Mouse (Mus musculus): Measurements from ENCODE around the gene Tm9sf2. TPM values are rescaled to one million over a fixed set of nuclear protein-coding genes. Genes with fewer than 3 reads are reported as not detected.

Gene Tm9sf2
- polyA plus RNA-seq, 1 experiment from 2014 or later, result 106 TPM

GRCm38 (mm10) chr14:122145374-122145773 is 38.5 kb downstream of the Tm9sf2 start:
- Histone ChIP-seq H3K27ac (no peak overlapping the region), H3K4me2 (no peak overlapping the region), H3K9me3 (no peaks in the 10 kb centered on the region), H3K36me3 (replicated peaks) (peaks cover 29% of the 10 kb centered on the region; the same call in 1 of the 2 replicates), H3K4me1 (no peaks in the 10 kb centered on the region), H3K9ac (no peak overlapping the region), H3K27me3 (replicated peaks) (no peaks in the 10 kb centered on the region), H3K4me3 (no peak overlapping the region)
- no peak for ATAC-seq (replicated peaks)
- 79% methylated on average over 1 of the region's 1 CpGs for WGBS

DNA sequence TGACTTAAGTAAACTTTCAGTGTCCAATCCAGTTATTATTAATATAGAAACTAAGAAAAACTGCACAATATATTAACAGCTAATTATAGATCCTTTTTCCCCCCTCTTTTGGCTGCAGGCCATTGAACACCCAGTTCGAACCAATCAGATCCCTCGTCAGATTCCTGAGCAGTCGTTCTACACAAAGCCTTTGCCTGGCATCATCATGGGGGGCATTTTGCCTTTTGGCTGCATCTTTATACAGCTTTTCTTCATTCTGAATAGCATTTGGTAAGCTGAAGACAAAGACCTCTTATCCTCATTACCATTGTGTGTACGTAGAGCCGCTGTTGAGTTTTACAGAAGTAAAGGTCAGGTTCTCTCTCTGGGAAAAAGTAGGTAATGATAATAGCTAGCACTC is 43.8 kb downstream of the Tm9sf2 start:
- H3K9me3 ChIP-seq, result no peaks in the 10 kb centered on the region
- H3K36me3 ChIP-seq (replicated peaks), result peaks cover 26% of the 10 kb centered on the region; the same call in 1 of the 2 replicates
- no peak overlapping the region for H3K9ac ChIP-seq
- no peak overlapping the region for H3K4me3 ChIP-seq
- no peak for ATAC-seq (replicated peaks)
- WGBS, result 19% methylated on average over 5 of the region's 5 CpGs
- no peak overlapping the region for H3K27ac ChIP-seq
- no peaks in the 10 kb centered on the region for H3K27me3 ChIP-seq (replicated peaks)
- H3K4me2 ChIP-seq, result no peak overlapping the region
- H3K4me1 ChIP-seq, result no peaks in the 10 kb centered on the region

- H3K27me3 ChIP-seq (replicated peaks), result no peaks in the 10 kb centered on the region
- ATAC-seq (replicated peaks), result 0 out of 2 replicates have a peak, but pooled peaks have one; percentile 17
- peaks cover 14% of the 10 kb centered on the region; the same call in 1 of the 2 replicates for H3K36me3 ChIP-seq (replicated peaks)
- no peaks in the 10 kb centered on the region for H3K4me1 ChIP-seq
- no peak overlapping the region for H3K4me3 ChIP-seq
- H3K9me3 ChIP-seq, result no peaks in the 10 kb centered on the region
- no peak overlapping the region for H3K4me2 ChIP-seq
- WGBS, result 76% methylated on average over 7 of the region's 7 CpGs
- no peak overlapping the region for H3K27ac ChIP-seq
- no peak overlapping the region for H3K9ac ChIP-seq
Measured at GRCm38 (mm10) chr14:122157738-122158137, 50.9 kb downstream of the Tm9sf2 start.

- no peak for ATAC-seq (replicated peaks)
- Histone ChIP-seq H3K4me2 (no peak overlapping the region), H3K27me3 (replicated peaks) (no peaks in the 10 kb centered on the region), H3K4me3 (no peak overlapping the region), H3K4me1 (no peaks in the 10 kb centered on the region), H3K9ac (no peak overlapping the region), H3K9me3 (no peaks in the 10 kb centered on the region), H3K36me3 (replicated peaks) (peaks cover 10% of the 10 kb centered on the region; the same call in 1 of the 2 replicates), H3K27ac (no peak overlapping the region)
- 85% methylated on average over 1 of the region's 1 CpGs for WGBS
Measured at GRCm38 (mm10) chr14:122160916-122161315, 54.1 kb downstream of the Tm9sf2 start.

DNA sequence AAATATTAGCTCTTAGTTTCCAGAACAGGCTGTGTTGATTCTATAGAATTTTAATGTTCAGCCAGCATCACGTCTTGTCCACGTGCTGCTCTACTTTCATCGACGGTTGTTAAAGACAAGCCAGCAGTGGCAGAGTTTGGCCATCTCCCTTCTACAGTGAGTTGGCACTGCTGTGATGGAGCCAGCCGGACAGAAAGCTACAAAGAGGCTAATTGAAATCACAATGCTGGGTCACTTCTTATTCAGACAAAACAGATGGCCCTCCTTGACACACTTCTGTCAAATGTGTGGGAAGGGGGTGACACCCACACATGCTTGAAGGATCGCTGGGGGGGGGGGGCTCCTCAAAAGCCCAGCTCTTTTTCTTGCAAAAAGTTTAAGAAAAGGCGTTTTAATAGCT is 62.1 kb downstream of the Tm9sf2 start:
- no peaks in the 10 kb centered on the region for H3K9me3 ChIP-seq
- peaks cover 14% of the 10 kb centered on the region for H3K4me1 ChIP-seq
- no peak overlapping the region for H3K4me2 ChIP-seq
- 62% methylated on average over 7 of the region's 7 CpGs for WGBS
- no peak overlapping the region for H3K27ac ChIP-seq
- ATAC-seq (replicated peaks), result no peak
- H3K4me3 ChIP-seq, result no peak overlapping the region
- no peak overlapping the region for H3K9ac ChIP-seq
- H3K36me3 ChIP-seq (replicated peaks), result no peaks in the 10 kb centered on the region
- no peaks in the 10 kb centered on the region for H3K27me3 ChIP-seq (replicated peaks)

- no peaks in the 10 kb centered on the region for H3K27me3 ChIP-seq (replicated peaks)
- ATAC-seq (replicated peaks), result peak; percentile 61
- peak overlapping the region; percentile 68 for H3K27ac ChIP-seq
Measured at GRCm38 (mm10) chr14:122170202-122170781, 63.5 kb downstream of the Tm9sf2 start.

GRCm38 (mm10) chr14:122171031-122171430 is 64.2 kb downstream of the Tm9sf2 start:
- H3K9me3 ChIP-seq, result no peaks in the 10 kb centered on the region
- 78% methylated on average over 7 of the region's 7 CpGs for WGBS
- H3K4me1 ChIP-seq, result peaks cover 19% of the 10 kb centered on the region
- H3K27ac ChIP-seq, result no peak overlapping the region
- H3K4me3 ChIP-seq, result no peak overlapping the region
- no peak for ATAC-seq (replicated peaks)
- no peak overlapping the region for H3K9ac ChIP-seq
- no peak overlapping the region for H3K4me2 ChIP-seq
- H3K36me3 ChIP-seq (replicated peaks), result no peaks in the 10 kb centered on the region
- no peaks in the 10 kb centered on the region for H3K27me3 ChIP-seq (replicated peaks)

More at GRCm38 (mm10) chr14:122170202-122170781, 63.5 kb downstream of the Tm9sf2 start:
- Histone ChIP-seq H3K36me3 (replicated peaks) (no peaks in the 10 kb centered on the region), H3K4me3 (no peak overlapping the region), H3K9me3 (no peaks in the 10 kb centered on the region), H3K9ac (no peak overlapping the region), H3K4me1 (peaks cover 16% of the 10 kb centered on the region), H3K4me2 (no peak overlapping the region)
- 52% methylated on average over 7 of the region's 7 CpGs for WGBS

- H3K4me1 ChIP-seq, result peaks cover 12% of the 10 kb centered on the region; the same call in 1 of the 2 replicates
- no peak overlapping the region for H3K4me2 ChIP-seq
- no peak overlapping the region for H3K9ac ChIP-seq
- no peak overlapping the region for H3K4me3 ChIP-seq
- WGBS, result 58% methylated on average over 14 of the region's 14 CpGs
- no peak overlapping the region for H3K27ac ChIP-seq
- H3K36me3 ChIP-seq (replicated peaks), result no peaks in the 10 kb centered on the region
- no peaks in the 10 kb centered on the region for H3K27me3 ChIP-seq (replicated peaks)
- peak; percentile 45 for ATAC-seq (replicated peaks)
- no peaks in the 10 kb centered on the region for H3K9me3 ChIP-seq
Measured at GRCm38 (mm10) chr14:122176263-122176798, 69.5 kb downstream of the Tm9sf2 start.

DNA sequence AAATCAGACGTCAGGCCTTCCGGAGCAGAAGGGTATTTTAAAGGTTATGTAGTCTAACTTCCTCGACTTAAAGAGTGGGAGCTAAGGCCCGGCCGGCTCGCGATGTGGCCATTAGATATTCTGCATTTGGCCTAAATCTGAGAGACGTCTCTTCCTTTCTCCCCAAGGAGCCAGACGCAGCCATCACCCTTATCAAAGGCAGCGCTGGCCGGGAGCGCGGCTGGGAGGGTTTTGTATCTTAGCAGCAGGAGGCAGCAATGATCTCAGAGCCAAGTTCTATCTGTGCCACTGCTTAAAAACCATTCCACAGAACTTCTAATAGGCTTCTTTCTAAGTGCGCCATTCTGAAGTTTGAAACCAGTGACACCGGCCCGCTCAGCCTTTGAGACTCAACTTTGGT is 72.4 kb downstream of the Tm9sf2 start:
- no peak overlapping the region for H3K4me2 ChIP-seq
- H3K36me3 ChIP-seq (replicated peaks), result no peaks in the 10 kb centered on the region
- no peak overlapping the region for H3K9ac ChIP-seq
- no peak for ATAC-seq (replicated peaks)
- no peak overlapping the region for H3K27ac ChIP-seq
- H3K27me3 ChIP-seq (replicated peaks), result no peaks in the 10 kb centered on the region
- no peaks in the 10 kb centered on the region for H3K9me3 ChIP-seq
- WGBS, result 45% methylated on average over 16 of the region's 16 CpGs
- peaks cover 18% of the 10 kb centered on the region; the same call in 1 of the 2 replicates for H3K4me1 ChIP-seq
- no peak overlapping the region for H3K4me3 ChIP-seq

GRCm38 (mm10) chr14:122181078-122181814 is 74.4 kb downstream of the Tm9sf2 start, which contains the start of gene Clybl:
Gene Clybl (plus strand): TSS chr14:122181704.
- H3K4me2 ChIP-seq, result peak within 1 kb of the TSS; percentile 72
- H3K27ac ChIP-seq, result peak within 1 kb of the TSS; percentile 55; the same call in 1 of the 2 replicates
- no peaks in the 10 kb centered on the region for H3K36me3 ChIP-seq (replicated peaks)
- no peaks in the 10 kb centered on the region for H3K9me3 ChIP-seq
- peak within 1 kb of the TSS; percentile 59 for H3K9ac ChIP-seq
- no peaks in the 10 kb centered on the region for H3K27me3 ChIP-seq (replicated peaks)
- H3K4me1 ChIP-seq, result peaks cover 13% of the 10 kb centered on the region; the same call in 1 of the 2 replicates
- H3K4me3 ChIP-seq, result peak within 1 kb of the TSS; percentile 74
- WGBS, result 3% methylated on average over 43 of the region's 45 CpGs
- peak; percentile 95 for ATAC-seq (replicated peaks)

- H3K27me3 ChIP-seq (replicated peaks), result no peaks in the 10 kb centered on the region
- no peaks in the 10 kb centered on the region for H3K9me3 ChIP-seq
- H3K4me2 ChIP-seq, result peak overlapping the region; percentile 72
- H3K9ac ChIP-seq, result peak overlapping the region; percentile 59
- H3K4me1 ChIP-seq, result peaks cover 10% of the 10 kb centered on the region; the same call in 1 of the 2 replicates
- under 1% methylated on average over 12 of the region's 12 CpGs for WGBS
- no peak for ATAC-seq (replicated peaks)
- H3K36me3 ChIP-seq (replicated peaks), result no peaks in the 10 kb centered on the region
- H3K27ac ChIP-seq, result peak overlapping the region; percentile 55; the same call in 1 of the 2 replicates
- H3K4me3 ChIP-seq, result peak overlapping the region; percentile 74
Measured at GRCm38 (mm10) chr14:122181815-122182157, 74.9 kb downstream of the Tm9sf2 start.

DNA sequence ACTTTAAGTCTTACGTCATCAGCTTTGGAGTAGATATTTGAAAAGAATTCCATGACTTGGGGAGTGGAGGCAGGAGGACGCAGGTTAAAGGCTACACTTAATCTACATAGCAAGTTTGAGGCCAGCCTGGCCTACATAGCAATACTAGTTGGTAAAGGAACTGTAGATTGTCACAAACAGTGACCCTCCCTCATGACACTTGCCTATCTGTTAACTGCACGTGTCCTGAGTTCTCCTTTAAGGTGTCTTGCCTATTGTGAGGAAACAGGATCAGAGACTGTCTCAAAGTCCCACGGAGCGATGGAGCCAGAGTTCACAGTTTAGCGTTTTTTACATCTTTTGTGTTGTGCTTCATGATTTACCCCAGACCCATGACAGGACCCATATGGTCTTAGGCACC is 75.4 kb downstream of the Tm9sf2 start:
- Histone ChIP-seq H3K4me2 (peak overlapping the region; percentile 72), H3K4me3 (peak overlapping the region; percentile 74), H3K36me3 (replicated peaks) (no peaks in the 10 kb centered on the region), H3K9me3 (no peaks in the 10 kb centered on the region), H3K27me3 (replicated peaks) (no peaks in the 10 kb centered on the region), H3K27ac (no peak overlapping the region), H3K4me1 (peaks cover 10% of the 10 kb centered on the region; the same call in 1 of the 2 replicates), H3K9ac (no peak overlapping the region)
- ATAC-seq (replicated peaks), result no peak
- WGBS, result 84% methylated on average over 6 of the region's 6 CpGs
